Mouse (Mus musculus): ENCODE measurements around the gene Zscan20. TPM values are rescaled to one million over a fixed set of nuclear protein-coding genes. Genes with fewer than 3 reads are reported as not detected.
A peak's percentile ranks its signal among the peaks of the same experiment; 100 is the strongest.

The Zscan20 gene
- polyA plus RNA-seq, 2 experiments = 0.33 to 0.57 TPM

GRCm38 (mm10) chr4:128638265-128638923 is 28.5 kb upstream of the Zscan20 start:
- TF ChIP-seq CTCF (IDR thresholded peaks at IDR 0.05; ENCODE audit: low read depth) = no peak
- TF ChIP-seq EP300 (IDR thresholded peaks at IDR 0.05; ENCODE audit: low read depth) = no peak
- DNase-seq (ENCODE audit: low read depth in 3 of 3, low spot score in 3 of 3) = no peak
- no peak overlapping the region for H3K9ac ChIP-seq (replicated peaks)
- no peaks in the 10 kb centered on the region for H3K9me3 ChIP-seq (ENCODE audit: control insufficient read depth, low read length)
- no peaks in the 10 kb centered on the region for H3K27me3 ChIP-seq (ENCODE audit: control insufficient read depth, insufficient read depth, low read length)
- 65% methylated on average over 18 of the region's 18 CpGs for WGBS (ENCODE audit: insufficient replicate concordance)
- peaks cover 0 to 12% of the 10 kb centered on the region in 2 experiments; a peak in 2 of 4 replicates for H3K4me1 ChIP-seq (replicated peaks; ENCODE audit: control insufficient read depth in 2 of 2, insufficient read depth in 2 of 2, low read length in 1 of 2)
- H3K4me2 ChIP-seq (ENCODE audit: low read depth) = no peak overlapping the region
- H3K36me3 ChIP-seq (replicated peaks; ENCODE audit: control insufficient read depth, insufficient read depth, low read depth) = no peaks in the 10 kb centered on the region
- no peak overlapping the region for H3K4me3 ChIP-seq (ENCODE audit: insufficient read depth in 1 of 2, low read depth in 2 of 2, low read length in 2 of 2)
- H3K27ac ChIP-seq = no peak overlapping the region
- no peak for ATAC-seq (ENCODE audit: insufficient read depth)

- no peak overlapping the region for H3K4me3 ChIP-seq (ENCODE audit: insufficient read depth in 1 of 2, low read depth in 2 of 2, low read length in 2 of 2)
- DNase-seq (ENCODE audit: low read depth in 3 of 3, low spot score in 3 of 3) (no peak), ATAC-seq (ENCODE audit: insufficient read depth) (no peak)
- H3K9ac ChIP-seq (replicated peaks) = no peak overlapping the region
- no peak overlapping the region for H3K27ac ChIP-seq
- 10% methylated on average over 11 of the region's 11 CpGs for WGBS (ENCODE audit: insufficient replicate concordance)
- H3K27me3 ChIP-seq (ENCODE audit: control insufficient read depth, insufficient read depth, low read length) = no peaks in the 10 kb centered on the region
- H3K9me3 ChIP-seq (ENCODE audit: control insufficient read depth, low read length) = no peaks in the 10 kb centered on the region
- no peak overlapping the region for H3K4me2 ChIP-seq (ENCODE audit: low read depth)
- peaks cover 0 to 8% of the 10 kb centered on the region in 2 experiments; a peak in 2 of 4 replicates for H3K4me1 ChIP-seq (replicated peaks; ENCODE audit: control insufficient read depth in 2 of 2, insufficient read depth in 2 of 2, low read length in 1 of 2)
- H3K36me3 ChIP-seq (replicated peaks; ENCODE audit: control insufficient read depth, insufficient read depth, low read depth) = no peaks in the 10 kb centered on the region
- TF ChIP-seq EP300 (IDR thresholded peaks at IDR 0.05; ENCODE audit: low read depth) (no peak), CTCF (IDR thresholded peaks at IDR 0.05; ENCODE audit: low read depth) (no peak)
Observed at GRCm38 (mm10) chr4:128637250-128637649, 27.4 kb upstream of the Zscan20 start.

GRCm38 (mm10) chr4:128635894-128636585 is 26.1 kb upstream of the Zscan20 start:
- DNase-seq (ENCODE audit: low read depth in 3 of 3, low spot score in 3 of 3) = no peak

GRCm38 (mm10) chr4:128635451-128635850 is 25.6 kb upstream of the Zscan20 start:
- H3K4me2 ChIP-seq (ENCODE audit: low read depth) = no peak overlapping the region
- H3K9ac ChIP-seq (replicated peaks) = no peak overlapping the region
- DNase-seq (ENCODE audit: low read depth in 3 of 3, low spot score in 3 of 3) (no peak), ATAC-seq (ENCODE audit: insufficient read depth) (no peak)
- no peak overlapping the region for H3K27ac ChIP-seq
- H3K36me3 ChIP-seq (replicated peaks; ENCODE audit: control insufficient read depth, insufficient read depth, low read depth) = no peaks in the 10 kb centered on the region
- H3K9me3 ChIP-seq (ENCODE audit: control insufficient read depth, low read length) = no peaks in the 10 kb centered on the region
- H3K4me3 ChIP-seq (ENCODE audit: insufficient read depth in 1 of 2, low read depth in 2 of 2, low read length in 2 of 2) = no peak overlapping the region
- 61% methylated on average over 7 of the region's 7 CpGs for WGBS (ENCODE audit: insufficient replicate concordance)
- no peaks in the 10 kb centered on the region for H3K27me3 ChIP-seq (ENCODE audit: control insufficient read depth, insufficient read depth, low read length)
- no peak for TF ChIP-seq EP300 (IDR thresholded peaks at IDR 0.05; ENCODE audit: low read depth)
- no peak for TF ChIP-seq CTCF (IDR thresholded peaks at IDR 0.05; ENCODE audit: low read depth)
- peaks cover 0 to 8% of the 10 kb centered on the region in 2 experiments; a peak in 2 of 4 replicates for H3K4me1 ChIP-seq (replicated peaks; ENCODE audit: control insufficient read depth in 2 of 2, insufficient read depth in 2 of 2, low read length in 1 of 2)

More at GRCm38 (mm10) chr4:128635894-128636585, 26.1 kb upstream of the Zscan20 start:
- H3K4me3 ChIP-seq (ENCODE audit: insufficient read depth in 1 of 2, low read depth in 2 of 2, low read length in 2 of 2) = no peak overlapping the region
- ATAC-seq (ENCODE audit: insufficient read depth) = no peak
- no peak overlapping the region for H3K9ac ChIP-seq (replicated peaks)
- TF ChIP-seq EP300 (IDR thresholded peaks at IDR 0.05; ENCODE audit: low read depth) (no peak), CTCF (IDR thresholded peaks at IDR 0.05; ENCODE audit: low read depth) (no peak)
- H3K4me1 ChIP-seq (replicated peaks; ENCODE audit: control insufficient read depth in 2 of 2, insufficient read depth in 2 of 2, low read length in 1 of 2) = peaks cover 0 to 8% of the 10 kb centered on the region in 2 experiments; a peak in 2 of 4 replicates
- no peak overlapping the region for H3K4me2 ChIP-seq (ENCODE audit: low read depth)
- WGBS (ENCODE audit: insufficient replicate concordance) = 67% methylated on average over 10 of the region's 10 CpGs
- H3K27ac ChIP-seq = no peak overlapping the region
- H3K36me3 ChIP-seq (replicated peaks; ENCODE audit: control insufficient read depth, insufficient read depth, low read depth) = no peaks in the 10 kb centered on the region
- H3K9me3 ChIP-seq (ENCODE audit: control insufficient read depth, low read length) = no peaks in the 10 kb centered on the region
- H3K27me3 ChIP-seq (ENCODE audit: control insufficient read depth, insufficient read depth, low read length) = no peaks in the 10 kb centered on the region

- TF ChIP-seq CTCF (IDR thresholded peaks at IDR 0.05; ENCODE audit: low read depth) = no peak
- TF ChIP-seq EP300 (IDR thresholded peaks at IDR 0.05; ENCODE audit: low read depth) = peak; percentile 42
- peaks cover 22% of the 10 kb centered on the region for H3K27me3 ChIP-seq (ENCODE audit: control insufficient read depth, insufficient read depth, low read length)
- peak; percentile 58; the same call in 1 of the 2 replicates for ATAC-seq (ENCODE audit: insufficient read depth)
- H3K9ac ChIP-seq (replicated peaks) = no peak overlapping the region
- peaks cover 2 to 10% of the 10 kb centered on the region in 2 experiments; a peak in 3 of 4 replicates for H3K4me1 ChIP-seq (replicated peaks; ENCODE audit: control insufficient read depth in 2 of 2, insufficient read depth in 2 of 2, low read length in 1 of 2)
- WGBS (ENCODE audit: insufficient replicate concordance) = 33% methylated on average over 8 of the region's 8 CpGs
- DNase-seq (ENCODE audit: low read depth in 3 of 3, low spot score in 3 of 3) = peak in 2 of 3 experiments; percentile 28 to 29
- no peak overlapping the region for H3K4me3 ChIP-seq (ENCODE audit: insufficient read depth in 1 of 2, low read depth in 2 of 2, low read length in 2 of 2)
- H3K4me2 ChIP-seq (ENCODE audit: low read depth) = peak overlapping the region; percentile 1; the same call in 1 of the 2 replicates
- H3K36me3 ChIP-seq (replicated peaks; ENCODE audit: control insufficient read depth, insufficient read depth, low read depth) = no peaks in the 10 kb centered on the region
- no peak overlapping the region for H3K27ac ChIP-seq
- H3K9me3 ChIP-seq (ENCODE audit: control insufficient read depth, low read length) = no peaks in the 10 kb centered on the region
Observed at GRCm38 (mm10) chr4:128621109-128621508, 11.2 kb upstream of the Zscan20 start.
